Mouse (Mus musculus) limb, embryonic 13.5 days (tissue): ENCODE measurements around the gene Rnase9. TPM values are rescaled to one million over a fixed set of nuclear protein-coding genes. Genes with fewer than 3 reads are reported as not detected.

Experiments
- ATAC-seq: fragments of 200-750 bp; cut with Nextera tagmentation; 2 replicates; pipeline ENCODE4 v1.8.0; 2017; ENCODE audit warnings: low read depth, moderate number of reproducible peaks, moderate TSS enrichment; ENCODE audit not compliant: low FRiP score
- H3K27ac ChIP-seq: fragments of 300-500 bp; sonication (generic); 2 replicates; pipeline ENCODE4 v1.5.1; 2015; ENCODE audit warnings: inconsistent platforms, mild to moderate bottlenecking, moderate library complexity
- H3K27me3 ChIP-seq: fragments of 300-500 bp; sonication (generic); 2 replicates; pipeline ENCODE4 v1.6.1; 2015; ENCODE audit warnings: mild to moderate bottlenecking, inconsistent platforms
- H3K36me3 ChIP-seq: fragments of 300-500 bp; sonication (generic); 2 replicates; pipeline ENCODE4 v1.6.1; 2015; ENCODE audit warnings: inconsistent platforms, mild to moderate bottlenecking, moderate library complexity
- H3K4me1 ChIP-seq: fragments of 300-500 bp; sonication (generic); 2 replicates; pipeline ENCODE4 v1.6.1; 2015; ENCODE audit warnings: inconsistent platforms
- H3K4me2 ChIP-seq: fragments of 300-500 bp; sonication (generic); replicated peaks from 2 replicates; pipeline ENCODE4 v1.6.1; 2015; ENCODE audit warnings: inconsistent platforms, mild to moderate bottlenecking, moderate library complexity
- H3K4me3 ChIP-seq: fragments of 300-500 bp; sonication (generic); 2 replicates; pipeline ENCODE4 v1.5.1; 2015; ENCODE audit warnings: moderate library complexity, mild to moderate bottlenecking, inconsistent platforms
- H3K9ac ChIP-seq: fragments of 300-500 bp; sonication (generic); 2 replicates; pipeline ENCODE4 v1.6.1; 2015; ENCODE audit warnings: mild to moderate bottlenecking, inconsistent platforms
- H3K9me3 ChIP-seq: fragments of 300-500 bp; sonication (generic); 2 replicates; pipeline ENCODE4 v1.6.1; 2016; ENCODE audit warnings: inconsistent platforms
- WGBS: fragments of 180-500 bp; shearing (Covaris S2); methylation state at CpG from one replicate; pipeline ENCODE4 v1.1.7; 2015; 5-methylcytosine and 5-hydroxymethylcytosine counted together
- polyA plus RNA-seq: library from polyadenylated mRNA; unstranded; fragments of >200 nt; fragmentation: Nextera tagmentation; extraction: Ambion mirVana; gene quantifications from 2 replicates; pipeline ENCODE4 v1.2.1, GENCODE M21; 2015

Rnase9 gene
- polyA plus RNA-seq, 1 experiment from 2014 or later, result not detected

GRCm38 (mm10) chr14:51081035-51081434 lies 39.4 kb upstream of the Rnase9 start:
- Histone ChIP-seq H3K9me3 (no peaks in the 10 kb centered on the region), H3K27ac (no peak overlapping the region), H3K4me3 (no peak overlapping the region), H3K9ac (no peak overlapping the region), H3K27me3 (peaks cover 33% of the 10 kb centered on the region), H3K4me1 (peaks cover 10% of the 10 kb centered on the region; the same call in 1 of the 2 replicates), H3K36me3 (no peaks in the 10 kb centered on the region), H3K4me2 (no peak overlapping the region)
- WGBS, result 92% methylated on average over 2 of the region's 2 CpGs
- ATAC-seq, result no peak

- WGBS, result 86% methylated on average over 1 of the region's 1 CpGs
- Histone ChIP-seq H3K27me3 (peaks cover 31% of the 10 kb centered on the region), H3K27ac (no peak overlapping the region), H3K9ac (no peak overlapping the region), H3K9me3 (no peaks in the 10 kb centered on the region), H3K4me1 (peaks cover 10% of the 10 kb centered on the region; the same call in 1 of the 2 replicates), H3K4me2 (no peak overlapping the region), H3K36me3 (no peaks in the 10 kb centered on the region), H3K4me3 (no peak overlapping the region)
- ATAC-seq, result no peak
Observed at GRCm38 (mm10) chr14:51079180-51079579, 37.5 kb upstream of the Rnase9 start.

GRCm38 (mm10) chr14:51074335-51074734 lies 32.7 kb upstream of the Rnase9 start, which contains the start of gene Olfr750:
TSS of gene Olfr750 (minus strand) at chr14:51074435.
- Histone ChIP-seq H3K36me3 (no peaks in the 10 kb centered on the region), H3K9ac (no peak within 1 kb of the TSS), H3K9me3 (no peaks in the 10 kb centered on the region), H3K27ac (no peak within 1 kb of the TSS), H3K4me3 (no peak within 1 kb of the TSS), H3K4me1 (no peaks in the 10 kb centered on the region), H3K27me3 (0 out of 2 replicates have a peak, but pooled peaks cover 2% of the 10 kb centered on the region), H3K4me2 (no peak within 1 kb of the TSS)
- WGBS, result 75% methylated on average over 3 of the region's 3 CpGs
- no peak for ATAC-seq

DNA sequence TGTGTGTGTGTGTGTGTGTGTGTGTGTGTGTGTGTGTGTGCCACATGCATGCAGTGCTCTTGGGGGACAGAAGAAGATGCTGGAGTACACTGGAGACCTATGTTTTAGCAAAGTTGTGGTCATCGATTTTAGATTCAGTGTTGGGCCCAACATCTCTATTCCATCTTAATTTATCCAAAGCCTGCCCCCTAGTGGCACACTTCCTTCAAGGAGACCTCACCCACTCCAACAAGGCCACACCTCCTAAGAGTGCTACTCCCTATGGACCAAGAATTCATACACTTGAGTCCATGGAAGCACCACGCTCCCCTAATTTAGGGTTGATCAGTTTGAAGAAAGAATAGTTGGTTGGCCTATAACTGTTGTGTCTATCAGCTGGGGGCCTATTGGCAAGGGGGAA lies 27.9 kb upstream of the Rnase9 start:
- Histone ChIP-seq H3K9me3 (no peaks in the 10 kb centered on the region), H3K27ac (no peak overlapping the region), H3K27me3 (no peaks in the 10 kb centered on the region), H3K4me3 (no peak overlapping the region), H3K4me2 (no peak overlapping the region), H3K4me1 (peaks cover 7% of the 10 kb centered on the region), H3K9ac (no peak overlapping the region), H3K36me3 (no peaks in the 10 kb centered on the region)
- WGBS, result 91% methylated on average over 2 of the region's 2 CpGs
- no peak for ATAC-seq

- no peak overlapping the region for H3K9ac ChIP-seq
- H3K36me3 ChIP-seq, result no peaks in the 10 kb centered on the region
- no peaks in the 10 kb centered on the region for H3K9me3 ChIP-seq
- WGBS, result 87% methylated on average over 5 of the region's 5 CpGs
- peaks cover 7% of the 10 kb centered on the region for H3K4me1 ChIP-seq
- H3K27me3 ChIP-seq, result no peaks in the 10 kb centered on the region
- no peak overlapping the region for H3K27ac ChIP-seq
- no peak for ATAC-seq
- H3K4me3 ChIP-seq, result no peak overlapping the region
- no peak overlapping the region for H3K4me2 ChIP-seq
Observed at GRCm38 (mm10) chr14:51068956-51069355, 27.3 kb upstream of the Rnase9 start.

- ATAC-seq, result no peak
- Histone ChIP-seq H3K9ac (no peak overlapping the region), H3K4me3 (no peak overlapping the region), H3K9me3 (no peaks in the 10 kb centered on the region), H3K27me3 (no peaks in the 10 kb centered on the region), H3K4me1 (0 out of 2 replicates have a peak, but pooled peaks cover 5% of the 10 kb centered on the region), H3K36me3 (no peaks in the 10 kb centered on the region), H3K27ac (no peak overlapping the region), H3K4me2 (no peak overlapping the region)
- WGBS, result 76% methylated on average over 5 of the region's 5 CpGs
Observed at GRCm38 (mm10) chr14:51060761-51061160, 19.1 kb upstream of the Rnase9 start.

GRCm38 (mm10) chr14:51057401-51057831 lies 15.7 kb upstream of the Rnase9 start, which contains the start of gene Rnase12:
TSS of gene Rnase12 (minus strand) at chr14:51057661.
- Histone ChIP-seq H3K4me1 (peaks cover 16% of the 10 kb centered on the region), H3K4me3 (no peak within 1 kb of the TSS), H3K9ac (no peak within 1 kb of the TSS), H3K9me3 (no peaks in the 10 kb centered on the region), H3K27ac (no peak within 1 kb of the TSS), H3K27me3 (no peaks in the 10 kb centered on the region), H3K36me3 (no peaks in the 10 kb centered on the region), H3K4me2 (no peak within 1 kb of the TSS; the same call in 1 of the 2 replicates)
- 64% methylated on average over 9 of the region's 9 CpGs for WGBS
- no peak for ATAC-seq

DNA sequence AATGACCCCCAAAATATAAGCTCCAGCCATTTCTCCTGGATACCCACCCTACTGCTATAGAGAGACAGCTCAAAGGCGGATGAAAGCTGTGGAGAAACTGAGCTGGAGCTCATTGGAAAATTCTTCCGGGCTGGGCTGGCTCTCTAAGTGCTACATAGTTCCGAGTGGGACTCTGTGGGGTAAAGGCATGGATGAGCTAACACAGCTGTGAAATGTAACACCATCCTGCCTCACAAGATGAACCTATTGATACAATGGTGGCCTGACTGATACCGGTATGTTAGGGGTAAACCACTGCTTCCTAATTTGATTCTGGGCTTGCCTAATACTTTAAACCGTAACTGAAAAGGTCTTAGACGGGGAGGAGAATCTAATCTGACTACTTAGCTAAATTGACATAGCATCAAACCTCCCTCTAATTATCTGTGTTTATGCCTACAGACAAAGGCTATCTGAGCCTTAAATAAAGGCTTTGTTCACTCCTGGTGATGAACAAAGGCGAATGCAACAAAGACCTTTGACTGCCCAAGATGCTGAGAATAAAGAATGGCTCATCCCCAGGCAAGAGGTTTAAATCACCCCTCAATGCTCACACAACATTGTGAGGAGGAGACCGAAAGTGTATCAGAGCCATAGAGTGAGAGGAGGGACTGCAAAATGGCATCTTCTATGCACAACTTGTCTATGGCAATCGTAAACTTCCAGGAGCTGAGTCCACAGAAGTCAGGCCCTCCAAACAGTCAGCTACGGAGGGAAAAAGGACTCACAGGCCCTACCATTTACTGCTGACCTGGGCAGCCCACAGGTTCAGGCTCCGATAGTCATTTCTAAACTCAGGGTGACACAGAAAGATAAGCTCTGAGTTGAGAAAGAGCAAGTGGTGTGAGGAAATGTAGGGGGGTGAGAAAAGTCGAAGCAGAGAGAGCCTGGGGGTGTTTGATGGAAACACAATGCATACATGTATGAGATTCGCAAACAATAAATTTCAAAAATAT lies 12.9 kb upstream of the Rnase9 start:
- ATAC-seq, result no peak
- Histone ChIP-seq H3K9ac (no peak overlapping the region), H3K4me1 (peaks cover 16% of the 10 kb centered on the region), H3K4me3 (no peak overlapping the region), H3K36me3 (no peaks in the 10 kb centered on the region), H3K27me3 (no peaks in the 10 kb centered on the region), H3K27ac (no peak overlapping the region), H3K4me2 (no peak overlapping the region; the same call in 1 of the 2 replicates), H3K9me3 (no peaks in the 10 kb centered on the region)
- 81% methylated on average over 13 of the region's 13 CpGs for WGBS

- WGBS, result 39% methylated on average over 5 of the region's 5 CpGs
- no peak overlapping the region for H3K9ac ChIP-seq
- H3K4me1 ChIP-seq, result peaks cover 16% of the 10 kb centered on the region
- H3K9me3 ChIP-seq, result no peaks in the 10 kb centered on the region
- H3K4me3 ChIP-seq, result no peak overlapping the region
- no peak overlapping the region for H3K27ac ChIP-seq
- H3K27me3 ChIP-seq, result no peaks in the 10 kb centered on the region
- H3K36me3 ChIP-seq, result no peaks in the 10 kb centered on the region
- ATAC-seq, result no peak; the same call in 1 of the 2 replicates
- H3K4me2 ChIP-seq, result no peak overlapping the region
Observed at GRCm38 (mm10) chr14:51053176-51053575, 11.5 kb upstream of the Rnase9 start.

GRCm38 (mm10) chr14:51051941-51052340 lies 10.3 kb upstream of the Rnase9 start:
- no peak for ATAC-seq
- Histone ChIP-seq H3K4me3 (no peak overlapping the region), H3K4me1 (peaks cover 11% of the 10 kb centered on the region), H3K9me3 (no peaks in the 10 kb centered on the region), H3K9ac (no peak overlapping the region), H3K27ac (no peak overlapping the region), H3K27me3 (no peaks in the 10 kb centered on the region), H3K4me2 (no peak overlapping the region), H3K36me3 (no peaks in the 10 kb centered on the region)
- 51% methylated on average over 5 of the region's 5 CpGs for WGBS

DNA sequence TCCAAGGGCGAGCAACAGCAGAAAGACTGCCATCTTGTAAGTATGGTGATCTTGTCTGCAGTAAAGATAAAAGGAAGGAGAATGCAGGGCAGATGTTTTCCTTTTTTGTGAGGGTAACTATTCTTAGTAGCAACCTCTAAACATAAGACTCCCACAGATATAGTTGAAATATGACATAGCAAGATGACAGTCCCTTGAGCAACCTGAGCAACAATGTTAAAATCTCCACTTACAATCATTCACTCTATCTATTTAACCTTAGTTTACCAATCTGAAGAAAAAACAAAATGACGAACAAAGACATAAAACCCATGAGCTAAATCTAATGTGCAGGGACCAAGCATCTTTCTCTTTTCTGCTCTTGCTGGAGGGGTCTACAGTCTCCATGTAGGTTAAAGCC lies 8.4 kb upstream of the Rnase9 start, which contains the start of gene Rnase11:
TSS of gene Rnase11 (minus strand) at position 101 of the 400 bp plus-strand sequence.
- Histone ChIP-seq H3K36me3 (no peaks in the 10 kb centered on the region), H3K4me2 (no peak within 1 kb of the TSS), H3K9me3 (no peaks in the 10 kb centered on the region), H3K27me3 (no peaks in the 10 kb centered on the region), H3K4me1 (peaks cover 11% of the 10 kb centered on the region), H3K9ac (no peak within 1 kb of the TSS), H3K27ac (no peak within 1 kb of the TSS), H3K4me3 (no peak within 1 kb of the TSS)
- 79% methylated on average over 2 of the region's 2 CpGs for WGBS
- no peak for ATAC-seq

GRCm38 (mm10) chr14:51047846-51048245 lies 6.2 kb upstream of the Rnase9 start:
- WGBS, result 53% methylated on average over 5 of the region's 5 CpGs

More at GRCm38 (mm10) chr14:51047846-51048245, 6.2 kb upstream of the Rnase9 start:
- H3K4me3 ChIP-seq, result no peak overlapping the region
- H3K9ac ChIP-seq, result no peak overlapping the region
- no peaks in the 10 kb centered on the region for H3K36me3 ChIP-seq
- no peaks in the 10 kb centered on the region for H3K9me3 ChIP-seq
- H3K4me1 ChIP-seq, result no peaks in the 10 kb centered on the region
- H3K27me3 ChIP-seq, result no peaks in the 10 kb centered on the region
- H3K27ac ChIP-seq, result no peak overlapping the region
- no peak for ATAC-seq
- no peak overlapping the region for H3K4me2 ChIP-seq
